Mouse (Mus musculus) Muller cell, postnatal 12 days (primary cell): ENCODE results near the gene Smpd1.

Experiments
- DNase-seq: peaks from one replicate; pipeline ENCODE4 v3.0.0-alpha.2; 2015; ENCODE audit errors: inconsistent ontology term

Smpd1 gene

DNA sequence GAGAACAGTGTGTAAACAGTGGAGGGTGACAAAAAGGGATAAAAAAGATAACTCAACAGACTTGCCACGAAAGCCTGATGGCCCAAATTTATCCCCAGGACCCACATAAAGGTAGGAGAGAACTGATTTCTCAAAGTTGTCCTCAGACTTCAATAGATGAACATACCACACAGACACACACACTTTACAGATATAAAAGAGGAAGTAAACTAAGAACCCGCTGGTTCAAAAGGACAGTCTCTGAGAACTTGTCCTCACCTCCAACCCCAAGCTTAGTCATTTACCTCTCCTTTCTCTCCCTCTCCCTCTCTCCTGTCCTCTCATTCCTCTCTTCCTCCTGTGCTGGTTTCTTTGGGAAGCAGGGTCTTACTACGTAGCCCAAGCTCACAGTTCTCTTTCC lies 8.2 kb downstream of the Smpd1 start:
- DNase-seq, result no peak

DNA sequence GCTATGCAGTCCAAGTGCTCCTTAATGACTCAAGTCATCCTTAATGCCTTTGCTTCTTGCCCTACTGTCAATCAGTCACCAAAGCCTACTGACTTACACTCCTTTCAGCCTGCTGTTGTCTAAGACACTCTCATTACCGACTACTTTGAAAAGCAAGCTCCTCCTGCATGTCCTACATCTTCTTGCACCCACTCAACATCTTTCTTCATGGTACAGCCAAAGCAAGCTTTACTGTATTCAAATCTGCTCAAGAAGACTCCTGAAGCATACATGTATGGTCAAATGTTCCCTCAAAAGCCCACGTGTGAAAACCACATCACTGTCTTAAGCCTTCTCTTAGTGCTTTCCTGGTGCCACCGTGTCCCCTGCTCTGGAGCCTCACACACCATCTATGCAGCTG lies 9.2 kb downstream of the Smpd1 start:
- DNase-seq, result no peak

DNA sequence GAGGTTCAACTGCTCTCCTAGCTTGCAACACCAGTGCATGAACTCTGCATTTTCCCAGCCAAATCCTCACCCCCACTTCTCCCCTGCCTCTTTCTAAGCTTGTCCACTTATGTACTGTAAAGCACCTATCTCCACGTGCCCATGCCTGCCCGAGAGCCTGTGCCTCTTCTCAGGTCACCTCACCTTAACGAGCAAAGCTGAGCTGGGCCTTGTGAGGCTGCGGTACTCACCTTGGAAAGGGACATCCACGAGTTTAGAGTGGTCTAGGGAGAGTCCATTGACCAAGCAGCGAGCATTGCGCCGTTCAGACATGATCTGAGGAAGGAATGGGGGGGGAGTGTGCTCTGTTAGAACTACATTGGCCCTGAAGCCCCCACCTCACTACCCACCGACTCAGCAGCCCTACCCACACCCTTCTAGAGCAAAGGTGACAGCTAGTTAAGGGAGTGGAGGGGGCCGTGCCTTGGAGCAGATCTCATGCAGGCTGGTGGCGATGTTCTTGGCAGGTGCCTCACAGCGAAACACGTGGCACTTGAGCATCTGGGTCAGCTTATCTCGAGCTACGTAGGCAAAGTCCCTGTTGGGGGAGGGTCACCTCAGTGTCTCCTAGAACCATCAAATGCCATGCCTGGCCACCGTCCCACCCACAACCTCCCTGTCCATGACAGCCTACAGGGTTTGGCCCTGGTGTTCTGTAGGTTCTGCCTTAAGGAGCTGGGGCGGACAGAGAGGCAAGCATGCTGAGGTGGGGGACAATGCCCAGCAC lies 11.1 kb downstream of the Smpd1 start:
- no peak for DNase-seq

DNA sequence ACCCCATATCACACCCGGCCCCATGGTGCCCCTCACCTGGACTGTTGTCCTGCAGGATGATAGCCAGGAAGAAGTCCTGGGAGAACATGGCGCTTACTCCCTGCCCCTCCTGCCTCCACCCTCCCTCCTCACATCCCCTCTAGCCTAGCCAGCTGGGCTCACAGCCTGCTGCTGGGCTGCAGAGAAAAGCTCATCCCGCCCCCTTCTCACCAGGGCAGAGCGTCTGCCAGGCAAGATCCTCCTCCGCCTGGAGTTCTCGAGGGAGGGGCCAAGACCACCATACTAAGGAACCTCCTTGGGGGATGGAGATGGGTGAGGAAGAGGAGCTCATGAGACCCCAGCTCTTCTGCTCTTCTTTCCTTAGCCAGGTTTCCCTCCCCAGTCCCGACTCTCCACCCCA lies 14.4 kb downstream of the Smpd1 start:
- DNase-seq, result no peak

DNA sequence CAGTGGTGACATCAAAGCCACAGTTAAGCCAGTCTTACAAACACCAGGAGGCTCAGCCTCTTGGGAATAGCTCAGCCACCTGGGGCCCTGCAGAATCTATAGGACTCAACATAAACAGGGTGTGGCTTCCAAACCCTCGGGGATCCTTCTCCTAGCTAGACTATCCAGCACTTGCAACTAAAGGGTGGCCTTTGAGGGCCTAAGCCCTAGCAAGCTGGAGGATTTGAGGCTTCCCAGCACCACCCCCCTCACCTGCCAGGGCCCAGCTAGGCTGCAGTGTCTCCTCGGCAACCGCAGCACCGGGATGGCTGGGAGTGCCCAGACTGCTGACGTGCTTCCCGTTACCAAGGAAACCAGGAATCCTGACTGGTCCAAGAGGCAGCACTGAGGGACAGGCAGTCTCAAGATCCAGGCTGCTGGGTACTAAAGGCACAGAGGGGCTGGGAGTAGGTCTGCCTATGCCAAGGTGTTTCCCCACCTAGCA lies 14.9 kb downstream of the Smpd1 start:
- DNase-seq, result no peak

DNA sequence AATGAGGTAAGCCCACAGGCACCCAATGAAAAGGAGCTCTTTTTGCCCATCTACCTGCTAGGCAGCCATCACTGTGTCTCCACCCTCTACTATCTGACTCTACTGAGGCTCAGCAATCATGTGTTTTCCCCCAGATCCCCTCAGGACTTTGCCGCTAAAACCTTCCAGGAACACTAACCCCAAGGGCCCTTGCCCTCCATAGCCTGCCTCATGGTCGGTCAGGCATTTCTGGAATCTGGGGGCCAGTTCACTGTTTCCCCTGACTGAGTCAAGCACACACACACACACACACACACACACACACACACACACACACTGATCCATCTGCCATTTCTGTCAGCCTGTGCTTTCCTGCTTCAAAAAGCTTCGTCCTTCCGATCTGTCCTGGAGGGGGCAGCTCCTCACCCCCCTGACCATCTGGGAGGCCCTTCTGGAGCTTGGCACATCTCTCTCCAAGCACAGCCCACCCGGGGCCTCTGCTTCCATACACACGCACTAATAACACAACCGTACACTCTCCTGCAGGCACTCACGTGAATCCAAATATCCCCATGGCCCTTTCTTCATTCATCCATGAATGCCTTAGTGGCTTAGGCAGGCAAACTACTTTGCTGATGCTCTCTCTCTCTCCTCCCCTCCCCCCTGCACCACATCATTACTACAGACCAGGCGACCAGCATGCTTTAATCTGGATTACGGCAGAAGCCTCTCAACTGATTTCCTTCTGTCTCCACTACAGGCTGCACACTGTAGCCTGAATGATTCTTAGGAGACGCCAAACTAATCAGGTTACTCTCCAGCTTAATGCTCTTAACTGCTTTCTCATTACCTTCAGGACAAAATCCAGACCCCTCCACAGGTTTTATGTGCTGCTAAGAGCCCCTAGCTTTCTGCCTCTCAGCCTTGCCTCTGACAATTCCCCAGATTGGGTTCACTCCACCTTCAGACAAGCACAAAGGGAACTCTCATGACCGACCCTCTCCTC lies 15.6 kb downstream of the Smpd1 start:
- DNase-seq, result peak; percentile 51

DNA sequence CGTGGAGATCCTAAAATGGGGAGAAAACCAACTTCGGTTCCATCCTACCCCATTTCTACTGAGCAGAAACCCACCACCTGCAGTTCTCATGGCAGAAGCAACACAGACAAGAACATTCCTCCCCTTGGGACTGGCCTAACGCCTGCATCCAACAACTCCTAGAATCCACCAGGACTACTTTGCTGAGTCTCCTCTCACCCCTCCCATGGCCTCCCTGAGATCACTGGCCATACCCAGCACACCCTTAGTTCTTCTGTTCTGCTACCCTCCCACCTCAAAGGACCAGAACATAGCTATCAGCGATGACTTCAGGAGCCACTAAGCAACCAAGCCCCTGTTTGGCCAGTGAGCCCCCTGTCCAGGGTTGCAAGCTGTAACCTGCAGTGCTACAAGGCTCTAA lies 16.6 kb downstream of the Smpd1 start:
- DNase-seq, result no peak

DNA sequence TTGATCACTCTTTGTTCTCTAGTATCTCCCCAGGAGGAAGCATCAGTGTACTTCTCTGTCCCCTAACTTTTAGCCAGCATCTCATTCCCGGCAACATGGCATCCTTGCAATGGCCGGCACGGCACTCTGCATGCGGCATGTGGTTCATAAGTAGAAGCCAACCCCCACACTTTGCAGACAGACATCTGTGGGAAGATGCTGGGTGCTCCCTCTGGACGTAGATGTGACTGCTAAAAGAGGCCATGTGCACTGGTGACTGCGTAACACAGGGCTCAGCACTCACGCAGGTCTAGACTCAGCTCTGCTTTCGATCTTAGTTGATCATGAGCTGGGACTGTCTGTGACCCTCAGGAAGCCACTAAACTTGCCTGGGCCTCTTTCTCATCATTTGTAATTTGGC lies 18.8 kb downstream of the Smpd1 start:
- no peak for DNase-seq

DNA sequence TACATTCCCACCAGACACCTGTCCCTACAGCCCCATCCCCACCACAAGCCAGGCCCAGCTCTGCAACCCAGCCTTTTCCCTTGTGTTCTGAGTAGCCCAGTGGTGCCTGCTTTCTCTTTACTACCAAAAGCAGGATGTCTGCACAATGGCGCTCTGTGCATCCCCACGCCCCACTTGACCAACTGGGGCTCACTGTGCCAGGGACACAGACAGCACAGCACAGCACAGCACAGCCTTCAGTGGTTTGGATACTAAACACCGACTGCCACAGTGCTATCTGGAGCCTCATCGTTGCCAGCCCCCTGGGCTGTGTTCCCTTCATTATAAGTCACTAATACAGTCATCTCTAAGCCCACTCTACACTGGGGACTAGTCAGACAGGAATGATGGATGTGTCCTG lies 20.4 kb downstream of the Smpd1 start:
- DNase-seq, result no peak

DNA sequence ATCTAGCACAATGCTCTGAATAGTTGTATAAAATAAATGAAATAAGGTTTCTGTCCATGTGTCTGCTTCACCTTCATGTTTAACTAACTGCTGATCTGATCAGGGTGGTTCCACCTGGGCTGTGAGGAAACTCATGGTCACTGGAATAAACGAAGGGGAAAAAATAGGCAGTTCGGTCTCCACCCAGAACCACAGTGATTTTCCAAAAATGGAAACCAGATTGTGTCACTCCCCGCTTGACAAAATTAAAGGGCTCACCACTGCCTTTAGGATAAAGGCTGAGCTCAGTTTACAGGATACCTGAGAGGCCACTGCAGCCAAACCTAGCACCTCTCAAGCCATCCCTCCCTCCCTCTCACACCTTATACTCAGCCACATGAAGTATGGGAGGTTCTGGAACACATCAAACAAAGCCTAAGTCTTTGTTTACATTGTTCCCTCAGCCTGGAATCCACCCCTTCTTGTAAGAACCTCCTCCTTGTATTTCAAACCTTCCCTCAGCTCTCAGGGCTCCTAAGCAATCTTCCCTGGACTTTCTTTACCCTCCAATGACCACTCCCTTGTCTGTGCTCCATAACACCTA lies 22.1 kb downstream of the Smpd1 start:
- no peak for DNase-seq

DNA sequence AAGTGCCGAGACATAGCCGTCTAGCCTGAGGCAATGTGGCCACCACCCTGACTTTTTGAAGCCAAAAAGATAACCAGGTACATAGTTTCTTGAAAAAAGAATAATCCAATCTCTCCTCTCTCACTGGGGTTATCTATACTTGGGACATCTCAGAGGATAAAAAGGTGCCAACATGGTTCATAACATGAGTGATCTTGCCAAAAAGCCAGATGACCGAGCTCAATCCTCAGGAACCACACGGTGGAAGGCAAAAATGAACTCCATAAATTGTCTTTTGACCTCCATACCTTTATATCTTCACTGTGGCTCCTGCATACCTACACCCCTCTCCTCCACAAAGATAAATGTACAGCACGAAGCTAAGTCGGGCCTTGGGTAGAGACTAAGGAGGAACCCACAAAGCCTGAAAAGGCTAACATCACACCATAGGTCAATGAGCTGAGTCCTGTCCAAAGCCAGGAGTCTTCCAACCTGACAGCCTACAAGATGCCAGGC lies 23.3 kb downstream of the Smpd1 start:
- DNase-seq, result no peak

DNA sequence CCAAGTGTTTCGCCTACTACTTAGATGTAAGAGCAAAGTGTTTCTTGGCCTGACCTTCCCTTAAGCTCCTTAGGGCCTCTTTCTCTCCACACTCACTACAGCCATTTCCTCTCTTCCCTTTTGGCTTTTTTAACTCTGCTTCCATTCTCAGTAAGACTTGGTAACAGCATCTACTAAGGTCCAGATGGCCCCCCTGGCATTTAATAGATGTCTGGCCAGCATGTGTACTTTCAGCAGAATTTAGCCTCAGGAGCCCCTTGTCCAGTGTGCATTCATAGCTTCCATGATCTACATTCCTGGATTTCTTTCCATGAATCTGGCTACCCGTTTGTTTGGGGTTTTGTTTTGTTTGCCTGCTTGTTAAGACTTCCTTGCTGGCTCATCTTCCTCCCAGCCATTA lies 24.3 kb downstream of the Smpd1 start:
- DNase-seq, result no peak

DNA sequence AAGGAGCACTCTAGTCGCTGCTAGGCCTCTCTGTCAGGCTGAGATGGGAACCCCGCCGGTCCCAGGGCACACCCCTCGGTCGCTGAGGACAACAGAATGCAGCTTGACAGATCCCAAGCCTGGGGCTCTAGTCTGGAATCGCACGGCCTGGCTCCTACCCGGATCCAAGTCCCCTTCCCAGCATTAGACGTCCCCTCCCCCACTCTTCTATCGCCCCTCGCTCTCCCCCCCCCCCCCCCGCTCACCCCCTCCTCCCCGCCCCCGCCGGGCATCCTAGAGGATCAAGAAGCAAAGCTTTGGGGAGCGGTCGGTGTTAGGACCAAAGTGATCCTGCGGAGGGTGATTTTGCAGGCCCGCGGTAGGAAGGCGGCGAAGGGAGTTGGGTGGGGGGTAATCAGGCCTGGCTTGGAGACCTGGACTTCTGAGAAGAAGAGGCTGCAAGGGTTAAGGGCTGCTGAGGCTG lies 26.5 kb downstream of the Smpd1 start:
- peak; percentile 22 for DNase-seq

DNA sequence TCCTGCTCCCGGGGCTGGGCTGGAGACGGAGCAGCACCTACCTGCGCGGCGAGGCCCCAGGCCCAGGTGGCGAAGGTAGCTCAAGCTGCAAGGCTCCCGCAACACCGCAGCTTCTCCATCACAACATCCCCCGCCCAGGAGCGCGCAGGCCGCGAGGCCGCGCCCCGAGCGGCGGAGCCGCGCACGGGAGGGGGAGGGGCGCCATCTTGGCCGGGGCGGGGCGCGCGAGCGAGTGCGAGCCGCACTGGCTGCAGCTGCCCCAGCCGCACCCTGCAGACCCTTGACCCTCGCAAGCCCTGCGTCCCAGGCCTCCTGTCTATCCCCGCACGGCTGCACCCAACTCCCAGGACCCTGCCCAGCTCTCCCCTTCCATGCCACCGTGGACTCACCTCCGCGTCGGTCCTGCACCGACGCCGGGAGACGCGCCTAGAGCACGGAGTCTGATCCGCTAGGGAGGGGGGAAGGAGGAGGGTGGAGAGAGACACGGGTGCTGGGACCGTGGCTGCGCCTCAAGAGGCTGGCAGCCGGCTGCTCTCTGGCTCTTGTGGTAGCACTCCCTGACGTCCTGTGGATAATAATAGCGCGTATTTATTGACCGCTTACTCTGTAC lies 27.0 kb downstream of the Smpd1 start, which contains the start of gene Apbb1:
Gene Apbb1, minus strand, starts transcription at position 560 of the 610 bp plus-strand sequence.
- peak; percentile 83 for DNase-seq

DNA sequence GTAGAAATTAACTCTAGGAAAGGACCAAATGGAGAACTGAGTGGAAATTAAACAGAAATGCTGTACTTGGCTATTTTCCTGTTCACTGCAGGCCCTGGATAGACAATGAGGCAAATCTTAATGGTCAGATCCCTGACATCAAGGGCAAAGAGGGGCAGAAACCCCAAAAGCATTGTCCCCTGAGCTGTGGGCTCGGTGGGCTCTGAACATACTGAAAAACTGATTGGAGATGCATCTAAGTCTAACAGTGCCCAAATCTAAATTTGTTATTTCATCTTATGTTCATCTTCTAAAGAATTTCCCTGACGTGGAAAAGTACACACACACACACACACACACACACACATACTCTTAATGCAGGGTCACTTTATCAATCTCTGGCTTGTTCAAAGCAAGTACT lies 27.8 kb downstream of the Smpd1 start:
- DNase-seq, result no peak

DNA sequence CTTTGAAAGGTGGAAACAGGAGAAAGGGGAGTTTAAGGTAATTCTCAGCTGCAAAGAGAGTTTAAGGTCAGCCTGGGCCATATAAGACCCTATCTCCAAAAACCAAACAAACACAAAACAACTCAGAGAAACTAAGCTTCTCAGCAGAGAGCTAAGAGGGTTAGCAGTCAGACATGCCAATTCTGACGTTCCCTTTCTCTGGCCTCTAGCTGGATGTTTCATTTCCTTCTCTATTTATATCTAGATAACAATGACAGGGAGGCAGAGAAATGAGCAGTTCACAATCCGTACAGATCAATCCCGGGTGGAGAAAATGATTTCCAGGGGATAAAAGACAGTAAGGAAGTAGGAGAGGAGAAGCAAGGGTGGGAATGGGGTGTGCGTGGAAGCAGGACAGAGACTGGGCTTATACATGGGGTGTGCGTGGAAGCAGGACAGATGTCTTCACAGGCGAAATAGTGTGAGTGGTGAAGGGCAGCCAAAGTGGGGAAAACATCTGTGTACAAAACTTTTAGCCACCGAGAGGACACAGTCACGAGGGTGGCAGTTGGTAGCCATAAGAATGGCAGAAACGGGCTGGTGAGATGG lies 34.3 kb downstream of the Smpd1 start:
- DNase-seq, result no peak

DNA sequence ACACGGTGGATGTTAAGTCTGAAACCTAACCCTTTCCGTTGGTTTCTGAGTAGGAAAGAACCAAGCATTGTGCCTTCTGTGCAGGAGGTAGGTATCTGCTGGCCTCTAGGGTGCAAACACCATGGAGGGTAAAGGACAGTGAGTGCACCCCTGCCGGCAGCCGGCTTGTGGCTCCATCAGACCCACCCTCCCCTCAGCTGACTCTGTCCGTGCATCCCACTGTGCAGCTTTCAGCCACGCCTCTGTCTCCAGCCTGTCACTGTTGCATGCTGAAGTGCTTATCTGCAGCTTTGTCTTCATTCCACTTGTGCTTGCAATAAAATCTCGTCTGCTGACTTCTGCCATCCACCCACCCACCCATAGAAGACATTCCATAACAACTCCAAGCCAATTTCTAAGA lies 35.9 kb downstream of the Smpd1 start:
- no peak for DNase-seq

DNA sequence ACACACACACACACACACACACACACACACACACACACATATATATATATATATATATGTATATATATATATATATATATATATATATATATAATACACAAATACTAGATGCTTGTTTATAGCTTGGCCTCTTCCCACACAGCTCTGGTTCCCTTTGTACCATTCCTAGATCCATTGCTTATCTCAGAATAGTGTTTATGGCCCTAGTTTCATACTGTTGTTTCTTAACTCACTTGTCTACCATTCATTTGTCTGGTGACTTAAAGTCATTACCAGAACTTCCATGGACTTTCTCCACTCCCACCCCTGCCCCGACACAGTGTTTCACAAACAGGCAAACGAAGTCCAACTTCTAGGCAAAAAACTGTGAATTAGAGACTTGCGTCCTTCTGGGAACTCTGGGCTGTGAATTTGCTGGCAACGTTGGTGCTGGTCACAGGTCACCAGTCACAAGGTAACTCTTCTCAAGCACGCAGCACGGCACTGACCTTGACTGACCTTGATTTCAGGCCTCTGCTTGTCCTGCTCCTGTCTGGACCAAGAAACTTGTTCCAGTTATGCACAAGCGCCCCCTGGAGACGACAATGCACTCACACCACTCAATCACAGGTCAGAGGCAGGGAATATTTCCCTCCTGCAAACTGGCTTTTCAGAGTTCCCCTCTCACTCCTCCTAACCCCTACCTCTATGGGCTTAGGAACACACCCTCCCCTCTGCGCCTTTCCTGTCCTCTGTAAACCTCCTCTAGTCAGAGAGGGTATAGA lies 48.9 kb downstream of the Smpd1 start:
- peak; percentile 18 for DNase-seq
